Mouse (Mus musculus): ENCODE data around the gene Ccdc92b. TPM values are rescaled to one million over a fixed set of nuclear protein-coding genes. Genes with fewer than 3 reads are reported as not detected.

Ccdc92b gene
- total RNA-seq, 2 experiments from 2014 or later = 0.47 to 0.59 TPM

GRCm38 (mm10) chr11:74649647-74650551 is 30.5 kb downstream of the Ccdc92b start:
- DNase-seq (ENCODE audit: low spot score) = no peak
- intact Hi-C loops (cut with DNase I) = loop anchor here (2.0 to 5.0 kb wide), 2 partner anchors 75 to 122 kb away; partner anchors contain the start of genes Mettl16 and Pafah1b1

GRCm38 (mm10) chr11:74650576-74651100 is 31.2 kb downstream of the Ccdc92b start:
- intact Hi-C loops (cut with DNase I) = loop anchor here (5.0 kb wide), 1 partner anchor 122 kb away; the partner anchor contains the start of gene Mettl16
- DNase-seq (ENCODE audit: low spot score) = no peak

GRCm38 (mm10) chr11:74652791-74653191 is 33.4 kb downstream of the Ccdc92b start:
- intact Hi-C loops (cut with DNase I) = loop anchor here (5.0 kb wide), 1 partner anchor 120 kb away; the partner anchor contains the start of gene Mettl16

GRCm38 (mm10) chr11:74653385-74653784 is 34.0 kb downstream of the Ccdc92b start:
- intact Hi-C loops (cut with DNase I) = loop anchor here (5.0 kb wide), 1 partner anchor 119 kb away; the partner anchor contains the start of gene Mettl16

More at GRCm38 (mm10) chr11:74652791-74653191, 33.4 kb downstream of the Ccdc92b start:
- no peak for DNase-seq (ENCODE audit: low spot score)

GRCm38 (mm10) chr11:74655941-74656340 is 36.5 kb downstream of the Ccdc92b start:
- DNase-seq (ENCODE audit: low spot score) = no peak
- intact Hi-C loops (cut with DNase I) = no loop called here

More at GRCm38 (mm10) chr11:74653385-74653784, 34.0 kb downstream of the Ccdc92b start:
- DNase-seq (ENCODE audit: low spot score) = no peak

GRCm38 (mm10) chr11:74660336-74660735 is 40.9 kb downstream of the Ccdc92b start:
- DNase-seq (ENCODE audit: low spot score) = no peak
- intact Hi-C loops (cut with DNase I) = no loop called here

- no peak for DNase-seq (ENCODE audit: low spot score)
- intact Hi-C loops (cut with DNase I) = no loop called here
Observed at GRCm38 (mm10) chr11:74661641-74662040, 42.2 kb downstream of the Ccdc92b start.

- DNase-seq (ENCODE audit: low spot score) = no peak
- intact Hi-C loops (cut with DNase I) = no loop called here
Observed at GRCm38 (mm10) chr11:74662221-74662620, 42.8 kb downstream of the Ccdc92b start.

- intact Hi-C loops (cut with DNase I) = no loop called here
- no peak for DNase-seq (ENCODE audit: low spot score)
Observed at GRCm38 (mm10) chr11:74664279-74664678, 44.9 kb downstream of the Ccdc92b start.

GRCm38 (mm10) chr11:74664906-74665305 is 45.5 kb downstream of the Ccdc92b start:
- intact Hi-C loops (cut with DNase I) = no loop called here
- no peak for DNase-seq (ENCODE audit: low spot score)

- intact Hi-C loops (cut with DNase I) = no loop called here
- no peak for DNase-seq (ENCODE audit: low spot score)
Observed at GRCm38 (mm10) chr11:74665631-74666283, 46.4 kb downstream of the Ccdc92b start.

GRCm38 (mm10) chr11:74666284-74666652 is 46.9 kb downstream of the Ccdc92b start:
- intact Hi-C loops (cut with DNase I) = no loop called here
- DNase-seq (ENCODE audit: low spot score) = no peak

- no peak for DNase-seq (ENCODE audit: low spot score)
Observed at GRCm38 (mm10) chr11:74666776-74667581, 47.6 kb downstream of the Ccdc92b start.

GRCm38 (mm10) chr11:74667582-74668010 is 48.2 kb downstream of the Ccdc92b start:
- DNase-seq (ENCODE audit: low spot score) = no peak
- intact Hi-C loops (cut with DNase I) = no loop called here

More at GRCm38 (mm10) chr11:74666776-74667581, 47.6 kb downstream of the Ccdc92b start:
- intact Hi-C loops (cut with DNase I) = no loop called here

GRCm38 (mm10) chr11:74668466-74668865 is 49.1 kb downstream of the Ccdc92b start:
- DNase-seq (ENCODE audit: low spot score) = no peak
- intact Hi-C loops (cut with DNase I) = no loop called here

GRCm38 (mm10) chr11:74668971-74669370 is 49.6 kb downstream of the Ccdc92b start:
- intact Hi-C loops (cut with DNase I) = no loop called here
- DNase-seq (ENCODE audit: low spot score) = no peak

- intact Hi-C loops (cut with DNase I) = no loop called here
- no peak for DNase-seq (ENCODE audit: low spot score)
Observed at GRCm38 (mm10) chr11:74670151-74670550, 50.7 kb downstream of the Ccdc92b start.

GRCm38 (mm10) chr11:74671013-74671412 is 51.6 kb downstream of the Ccdc92b start:
- no peak for DNase-seq (ENCODE audit: low spot score)
- intact Hi-C loops (cut with DNase I) = no loop called here

GRCm38 (mm10) chr11:74671839-74672238 is 52.4 kb downstream of the Ccdc92b start:
- intact Hi-C loops (cut with DNase I) = no loop called here

More at GRCm38 (mm10) chr11:74671839-74672238, 52.4 kb downstream of the Ccdc92b start:
- DNase-seq (ENCODE audit: low spot score) = no peak

Measured in heart, postnatal 25 days (tissue).